Mouse (Mus musculus) CD4-positive, CD25-positive, alpha-beta regulatory T cell, adult 2 months (primary cell): ENCODE results near the gene Plekha7.
A peak's percentile ranks its signal among the peaks of the same experiment; 100 is the strongest.

ENCODE experiments used
- DNase-seq: peaks from one replicate; pipeline ENCODE4 v3.0.0-alpha.2; 2012; ENCODE audit warnings: low read depth, low spot score

The Plekha7 gene

DNA sequence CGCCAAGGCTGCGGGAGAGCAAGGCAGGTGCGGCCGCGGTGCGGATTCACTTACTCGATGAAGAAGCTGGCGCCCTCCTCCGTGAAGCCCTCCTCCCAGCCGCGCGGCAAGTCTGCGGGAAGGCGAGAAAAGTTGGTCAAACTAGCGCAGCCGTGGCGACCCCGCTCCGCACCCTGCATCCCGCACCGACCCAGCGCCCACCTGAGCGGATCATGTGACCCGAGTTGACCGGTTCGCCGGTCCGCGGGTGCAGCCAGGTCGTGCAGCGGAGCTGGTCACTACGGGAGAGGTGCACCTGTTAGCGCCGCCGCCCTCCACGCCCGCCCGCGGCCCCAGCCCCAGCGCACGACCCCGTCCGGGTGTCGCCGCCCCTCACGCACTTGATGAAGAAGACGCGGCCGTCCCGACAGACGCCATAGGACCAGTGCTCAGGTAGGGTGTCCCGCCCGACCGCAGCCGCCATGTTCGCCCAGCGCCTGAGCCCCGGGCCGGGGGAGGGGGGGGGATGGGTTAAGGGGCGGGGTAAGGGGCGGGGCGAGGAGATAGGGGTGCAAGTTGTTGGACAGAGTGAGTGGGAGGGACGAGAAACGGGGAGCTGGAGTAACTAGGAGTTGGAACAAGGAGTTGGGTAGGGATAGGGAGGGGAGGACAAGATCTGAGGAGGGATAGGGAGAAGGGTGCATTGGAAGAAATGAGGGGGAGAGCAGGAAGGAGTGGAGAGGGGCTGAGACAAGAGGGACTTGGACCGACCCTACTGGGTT is at the start of gene Plekha7:
TSS of gene Plekha7 (minus strand) at position 506 of the 761 bp plus-strand sequence.
- DNase-seq: peak; percentile 77

GRCm38 (mm10) chr7:116336226-116336625 is 28.1 kb upstream of the Plekha7 start:
- DNase-seq: peak; percentile 82

DNA sequence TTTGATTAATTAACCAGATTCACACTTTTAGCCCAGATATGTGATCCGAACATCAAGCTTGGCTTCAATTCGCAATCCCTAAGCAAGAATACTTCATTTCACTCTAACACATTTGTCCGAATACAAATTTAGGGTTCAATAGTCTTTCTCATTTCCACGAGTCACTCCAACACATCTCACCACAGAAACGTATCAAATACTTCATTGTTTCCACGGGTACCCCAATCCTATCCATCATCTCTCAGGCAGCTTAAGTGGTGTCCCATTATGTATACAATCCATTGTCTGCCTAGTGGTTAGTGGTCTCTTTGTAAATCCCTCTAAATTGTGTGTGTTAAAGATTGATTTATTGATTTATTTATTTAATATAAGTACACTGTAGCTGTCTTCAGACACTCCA is 27.0 kb upstream of the Plekha7 start:
- DNase-seq: no peak

DNA sequence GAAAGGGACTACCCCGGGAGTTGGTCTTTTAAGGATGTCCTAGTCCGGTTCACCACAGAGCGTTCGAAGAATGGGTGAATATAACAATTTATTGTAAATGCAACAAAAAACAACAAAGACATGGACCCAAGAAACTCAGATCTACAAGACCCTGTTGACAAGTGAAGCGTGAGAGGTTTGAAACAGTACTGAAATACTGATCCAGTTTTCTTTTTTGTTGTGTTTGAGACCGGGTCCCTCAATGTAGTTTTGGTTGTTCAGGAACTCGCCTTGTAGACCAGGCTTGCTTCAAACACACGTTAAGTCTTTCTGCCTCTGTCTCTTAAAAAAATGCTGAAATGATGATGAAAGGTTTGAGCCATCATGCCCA is 26.5 kb upstream of the Plekha7 start:
- no peak for DNase-seq

GRCm38 (mm10) chr7:116333713-116334668 is 25.8 kb upstream of the Plekha7 start, which contains the start of gene Rps13:
TSS of gene Rps13 (minus strand) at chr7:116334195.
- DNase-seq: peak; percentile 98

DNA sequence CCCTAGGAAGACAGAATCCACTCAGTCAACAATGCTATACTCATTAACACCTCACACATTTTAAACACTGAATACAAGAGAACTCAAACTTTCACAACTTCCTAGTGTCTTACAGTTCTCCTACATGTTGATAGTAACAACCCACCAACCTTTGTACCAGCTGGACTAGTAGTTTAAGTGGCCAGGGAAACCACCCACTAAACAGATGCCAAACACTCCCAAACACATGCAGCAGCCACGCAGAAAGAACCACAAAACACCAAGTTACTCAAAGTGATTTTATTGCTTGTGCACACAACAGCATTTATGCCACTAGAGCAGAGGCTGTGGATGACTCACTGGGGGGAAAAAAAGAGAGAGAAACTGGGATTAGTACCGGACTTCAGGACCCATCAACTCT is 23.1 kb upstream of the Plekha7 start:
- DNase-seq: no peak

DNA sequence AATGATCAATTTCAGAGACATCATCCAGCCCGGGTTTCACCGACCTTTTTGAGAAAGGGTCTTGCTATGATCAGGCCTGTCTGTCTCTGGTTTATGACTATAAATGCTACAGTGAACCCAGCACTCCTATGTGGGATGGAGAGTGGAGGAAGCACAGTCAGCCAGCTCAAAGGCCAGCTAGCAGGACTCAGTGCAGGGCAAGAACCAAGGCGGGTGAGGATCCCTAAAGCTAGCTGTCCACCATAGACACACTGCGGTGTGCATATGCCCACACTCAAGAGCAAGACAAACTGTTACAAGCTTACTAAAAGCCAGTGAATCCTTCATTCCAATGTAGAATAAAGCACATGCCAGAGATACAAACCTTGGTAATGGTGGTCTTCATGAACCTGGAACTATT is 21.7 kb upstream of the Plekha7 start:
- DNase-seq: no peak

GRCm38 (mm10) chr7:116328777-116329176 is 20.6 kb upstream of the Plekha7 start:
- peak; percentile 14 for DNase-seq

DNA sequence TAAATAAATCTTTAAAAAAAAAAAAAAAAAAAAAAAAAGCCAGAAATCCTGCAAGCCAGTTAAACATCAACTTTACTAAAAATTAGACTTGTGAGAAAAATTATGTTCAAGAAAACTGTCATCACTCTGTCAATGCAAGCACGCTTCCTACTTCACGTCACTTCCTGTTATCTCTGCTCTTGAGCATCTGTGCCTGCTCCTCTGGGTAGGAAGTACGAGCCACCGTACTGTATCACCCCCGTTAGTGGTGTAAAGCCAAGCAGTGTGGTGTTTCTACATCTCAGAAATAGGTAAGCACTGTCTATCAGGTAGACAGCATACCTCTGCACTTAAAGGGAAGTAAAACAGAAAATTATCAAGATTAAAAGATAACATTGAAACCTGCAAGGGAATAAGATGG is 19.7 kb upstream of the Plekha7 start:
- DNase-seq: peak; percentile 85

GRCm38 (mm10) chr7:116323331-116323964 is 15.3 kb upstream of the Plekha7 start:
- DNase-seq: peak; percentile 74

DNA sequence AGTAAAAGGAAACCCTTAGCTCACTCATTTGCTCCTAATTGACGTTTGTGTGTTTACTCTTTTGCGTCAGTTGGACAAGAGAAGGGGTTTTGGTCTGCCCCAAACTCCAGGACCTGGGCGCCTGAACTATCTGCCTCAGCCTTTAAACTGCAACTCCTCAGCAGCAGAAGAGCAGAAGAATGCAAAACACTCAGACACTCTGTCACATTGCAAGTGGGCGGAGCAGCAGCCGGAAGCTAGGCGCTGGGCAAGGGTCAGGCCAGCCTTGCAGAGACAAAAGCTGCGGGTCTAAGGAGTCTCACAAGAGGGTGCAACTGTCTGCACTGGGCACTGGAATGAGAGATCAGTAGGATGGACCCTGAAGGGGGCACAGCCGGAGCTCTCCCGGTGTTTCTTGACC is 1.3 kb upstream of the Plekha7 start:
- peak; percentile 56 for DNase-seq

GRCm38 (mm10) chr7:116308632-116308991 is 436 bp upstream of the Plekha7 start:
- peak; percentile 45 for DNase-seq

GRCm38 (mm10) chr7:116307099-116307870 is 891 bp downstream of the Plekha7 start:
- peak; percentile 47 for DNase-seq

DNA sequence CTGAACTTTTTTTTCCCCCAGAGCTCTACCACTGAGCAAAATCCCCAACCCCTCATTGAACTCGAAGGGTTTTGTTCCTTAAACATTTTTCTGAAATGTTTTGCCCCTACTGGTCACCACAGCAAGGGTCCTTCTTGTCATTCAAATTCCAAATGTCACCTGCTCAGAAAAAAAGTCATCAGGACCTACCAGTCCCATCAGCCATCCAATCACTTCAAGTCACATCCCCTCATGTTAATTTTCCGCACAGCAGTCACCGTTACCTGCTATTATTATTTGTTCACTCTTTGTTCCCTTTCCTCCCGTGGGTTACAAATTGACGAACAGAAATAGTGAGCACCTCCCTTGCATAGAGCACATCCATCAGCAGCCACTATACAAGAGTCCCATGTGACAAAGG is 1.6 kb downstream of the Plekha7 start:
- DNase-seq: peak; percentile 21

- no peak for DNase-seq
Observed at GRCm38 (mm10) chr7:116301661-116302311, 6.4 kb downstream of the Plekha7 start.

DNA sequence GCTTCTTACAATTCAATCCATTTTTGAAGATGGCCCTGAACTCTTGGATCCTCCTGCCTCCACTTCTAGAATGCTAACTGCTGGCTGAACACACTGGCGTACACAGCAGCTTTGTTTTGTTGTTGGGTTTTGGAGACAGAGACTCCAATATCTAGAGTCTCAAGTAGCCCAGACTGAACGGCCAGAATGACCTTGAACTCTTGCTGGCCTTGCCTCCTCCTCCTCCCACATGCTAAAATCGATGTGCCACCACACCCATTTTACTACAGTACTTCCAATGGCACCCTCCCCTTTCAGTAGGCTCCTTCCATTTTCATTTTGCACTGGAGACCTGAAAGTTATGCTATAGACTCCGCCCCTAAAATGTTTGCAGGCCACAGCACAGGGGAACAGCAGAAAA is 7.0 kb downstream of the Plekha7 start:
- DNase-seq: no peak

DNA sequence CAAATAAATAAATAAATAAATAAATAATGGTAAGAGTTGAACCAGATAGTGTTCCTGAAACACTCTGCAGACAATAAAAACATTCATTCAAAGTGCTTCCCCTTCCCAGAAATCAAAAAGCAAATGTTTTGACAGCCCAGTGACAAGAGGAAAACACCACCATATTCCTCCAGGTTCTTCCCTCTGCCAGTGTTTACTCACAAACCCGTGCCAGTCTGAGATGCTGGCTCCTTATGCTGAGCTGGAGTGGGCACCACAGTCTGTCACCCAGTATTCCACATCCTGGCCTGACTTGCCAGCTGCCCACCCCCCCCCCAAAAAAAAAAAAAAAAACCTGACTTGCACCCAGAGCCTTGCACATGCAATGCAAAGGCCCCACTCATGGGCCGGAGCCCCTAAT is 9.3 kb downstream of the Plekha7 start:
- no peak for DNase-seq

- DNase-seq: no peak
Observed at GRCm38 (mm10) chr7:116298389-116298788, 9.8 kb downstream of the Plekha7 start.

- DNase-seq: no peak
Observed at GRCm38 (mm10) chr7:116294961-116295360, 13.2 kb downstream of the Plekha7 start.

DNA sequence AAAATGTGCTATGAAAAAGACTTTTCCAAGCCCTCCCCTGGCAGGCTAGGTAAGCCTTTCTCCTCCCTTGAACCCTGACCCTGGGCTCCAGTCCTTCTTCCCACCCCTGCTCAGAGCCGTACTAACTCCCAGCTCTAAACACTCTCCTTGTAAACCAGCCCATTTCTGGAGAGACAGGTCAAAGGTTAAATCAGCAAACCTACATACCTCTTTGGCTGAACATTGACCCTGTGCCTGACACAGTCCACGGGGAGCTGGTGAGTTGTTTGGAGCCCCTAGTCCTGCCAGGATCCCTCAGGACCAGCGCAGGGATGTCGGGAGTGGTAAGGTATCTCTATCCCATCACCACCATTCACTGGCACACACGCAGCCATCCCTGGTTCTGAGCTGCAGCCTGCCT is 15.8 kb downstream of the Plekha7 start:
- no peak for DNase-seq

DNA sequence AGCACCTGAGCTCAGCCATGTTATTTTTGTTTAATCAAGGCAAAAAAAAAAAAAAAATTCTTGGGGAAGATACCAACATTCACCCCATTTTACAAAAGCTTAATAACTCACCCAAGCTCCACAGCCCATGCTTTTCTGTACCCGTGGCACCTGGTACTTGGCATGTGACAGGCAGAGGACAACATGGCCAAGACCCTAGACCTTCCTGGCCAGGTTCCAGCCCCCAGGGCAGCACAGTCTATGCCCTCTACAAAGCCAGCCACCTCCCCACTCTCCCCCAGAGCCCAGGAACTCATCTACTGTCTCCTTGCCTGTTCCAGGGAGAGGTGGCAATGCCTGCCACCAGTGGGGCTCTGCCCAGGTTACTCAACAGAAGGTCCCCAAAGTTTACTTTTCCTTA is 17.6 kb downstream of the Plekha7 start:
- no peak for DNase-seq
